Mouse (Mus musculus): Measurements from ENCODE around the gene Adpgk. TPM values are rescaled to one million over a fixed set of nuclear protein-coding genes. Genes with fewer than 3 reads are reported as not detected.

Gene Adpgk
- polyA plus RNA-seq (2016; fragmentation: Nextera tagmentation; extraction: Ambion mirVana): 39.6 and 42.6 TPM in 2 replicates

DNA sequence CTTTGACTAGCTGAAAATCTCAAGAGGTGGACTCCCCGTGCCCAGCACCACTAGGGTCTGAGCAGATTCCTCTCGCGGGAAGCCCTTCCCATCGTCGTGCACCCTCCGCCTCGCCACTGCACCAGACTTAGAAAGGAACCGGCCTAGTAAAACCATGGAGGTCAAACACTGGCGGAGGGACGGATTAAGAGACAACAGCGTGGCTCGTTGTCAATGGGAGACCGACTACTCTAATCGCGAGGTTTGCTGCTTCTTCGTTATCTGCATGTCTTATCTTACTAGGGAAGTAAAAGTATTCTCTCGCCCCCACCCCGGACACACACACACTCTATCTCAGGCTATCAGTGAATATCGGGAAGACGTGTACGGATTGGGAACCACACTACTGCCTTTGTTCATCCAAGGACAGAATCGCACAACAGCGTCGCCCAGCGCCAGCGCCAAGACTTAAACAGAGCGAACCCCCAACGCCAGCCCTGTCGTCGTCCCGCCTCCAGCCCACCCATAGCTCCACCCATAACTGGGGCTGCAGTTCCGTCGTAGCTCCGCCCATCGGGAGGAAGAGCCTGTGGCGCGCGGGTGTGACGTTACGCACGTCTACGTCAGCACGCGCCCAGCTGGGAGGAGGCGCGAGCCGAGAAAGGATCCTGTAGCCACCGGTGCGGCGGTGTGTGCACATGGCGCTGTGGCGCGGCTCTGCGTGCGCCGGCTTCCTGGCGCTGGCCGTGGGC lies at the start of gene Adpgk:
Gene Adpgk (plus strand): TSS at position 602 of the 731 bp plus-strand sequence.
- peak; percentile 99 for DNase-seq (ENCODE audit: low spot score)

DNA sequence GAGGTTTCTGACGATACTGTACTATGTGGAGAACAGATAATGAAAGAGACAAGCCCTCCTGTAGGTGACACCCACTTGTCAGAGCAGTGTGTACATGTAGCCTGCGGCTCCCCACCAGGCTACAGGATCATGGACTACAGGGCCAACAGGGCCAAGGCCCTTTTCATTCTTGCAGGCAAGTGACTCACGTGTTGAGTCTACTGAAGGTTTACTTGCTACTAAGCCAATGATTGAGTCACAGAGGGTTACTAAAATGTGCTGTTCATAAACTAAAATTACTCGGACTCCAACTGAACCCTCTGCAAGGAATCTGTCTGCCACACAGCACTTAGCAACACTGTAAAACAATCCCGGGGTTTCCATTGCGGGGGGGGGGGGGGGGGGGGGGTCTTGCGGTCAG lies 46.2 kb upstream of the Adpgk start:
- Histone ChIP-seq H3K9me3 (no peaks in the 10 kb centered on the region), H3K36me3 (no peaks in the 10 kb centered on the region), H3K4me1 (replicated peaks) (peaks cover 16% of the 10 kb centered on the region), H3K4me3 (no peak overlapping the region), H3K27ac (no peak overlapping the region), H3K27me3 (ENCODE audit: insufficient read depth, poor library complexity, severe bottlenecking) (no peaks in the 10 kb centered on the region)
- 64% methylated on average over 7 of the region's 7 CpGs for WGBS
- no peak for DNase-seq (ENCODE audit: low spot score)

More for the DNA sequence above, at the start of gene Adpgk:
- 0 out of 2 replicates have a peak, but pooled peaks cover 2% of the 10 kb centered on the region for H3K36me3 ChIP-seq
- 2% methylated on average over 58 of the region's 58 CpGs for WGBS
- peaks cover 48% of the 10 kb centered on the region for H3K4me1 ChIP-seq (replicated peaks)
- H3K4me3 ChIP-seq: peak within 1 kb of the TSS; percentile 97
- no peaks in the 10 kb centered on the region for H3K27me3 ChIP-seq (ENCODE audit: insufficient read depth, poor library complexity, severe bottlenecking)
- no peaks in the 10 kb centered on the region for H3K9me3 ChIP-seq
- peak within 1 kb of the TSS; percentile 97 for H3K27ac ChIP-seq

DNA sequence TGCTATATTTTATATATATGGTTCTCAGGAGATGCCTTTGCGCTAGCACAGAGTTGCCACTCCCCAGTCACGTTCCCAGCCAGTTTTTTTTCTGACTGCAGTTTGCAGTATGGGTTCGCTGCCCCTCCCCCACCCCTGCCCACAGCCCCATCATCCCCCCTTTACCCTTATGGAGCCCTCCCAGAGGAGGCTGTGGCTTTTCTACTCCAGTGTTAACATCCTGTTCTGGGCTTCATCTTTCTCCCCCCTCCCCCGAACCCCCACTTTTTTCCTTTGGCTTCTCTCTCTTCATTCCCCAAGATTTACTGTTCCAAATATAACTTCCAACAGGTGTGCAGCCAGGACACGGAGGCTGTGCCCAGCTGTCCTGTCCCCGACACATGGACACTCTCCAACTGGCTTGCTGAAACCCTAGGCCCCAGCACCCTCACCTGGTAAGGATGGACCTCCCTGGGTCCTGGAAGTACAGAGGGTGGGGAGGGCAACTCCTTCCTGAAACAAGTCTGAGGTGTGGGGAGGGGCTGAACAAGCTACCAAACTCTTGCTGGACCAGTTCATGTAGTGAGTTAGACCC lies 44.8 kb upstream of the Adpgk start:
- no peak for DNase-seq (ENCODE audit: low spot score)
- Histone ChIP-seq H3K4me3 (no peak overlapping the region), H3K27ac (no peak overlapping the region), H3K36me3 (no peaks in the 10 kb centered on the region), H3K4me1 (replicated peaks) (peaks cover 16% of the 10 kb centered on the region), H3K9me3 (no peaks in the 10 kb centered on the region), H3K27me3 (ENCODE audit: insufficient read depth, poor library complexity, severe bottlenecking) (no peaks in the 10 kb centered on the region)
- 57% methylated on average over 6 of the region's 6 CpGs for WGBS

DNA sequence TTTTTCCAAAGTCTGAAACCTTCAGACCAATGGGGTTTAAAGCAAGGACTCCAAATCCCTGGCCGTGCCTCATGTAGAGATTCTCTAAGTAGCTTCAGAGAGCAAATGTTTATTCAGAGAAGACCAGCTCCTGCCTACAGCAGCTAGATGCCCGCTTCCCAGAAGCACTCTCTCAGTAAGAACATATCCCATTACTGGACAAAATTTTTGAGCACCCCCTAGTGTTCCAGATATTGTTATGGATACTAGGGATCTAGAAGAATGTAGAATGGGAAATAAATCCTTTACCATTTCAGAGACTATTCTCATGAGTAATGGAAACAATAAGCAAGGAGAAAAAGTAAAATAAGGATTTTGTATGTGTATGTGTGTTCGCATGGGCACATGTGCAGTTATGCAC lies 42.0 kb upstream of the Adpgk start:
- no peaks in the 10 kb centered on the region for H3K27me3 ChIP-seq (ENCODE audit: insufficient read depth, poor library complexity, severe bottlenecking)
- H3K4me1 ChIP-seq (replicated peaks): peaks cover 16% of the 10 kb centered on the region
- no peaks in the 10 kb centered on the region for H3K36me3 ChIP-seq
- H3K9me3 ChIP-seq: no peaks in the 10 kb centered on the region
- DNase-seq (ENCODE audit: low spot score): no peak
- no peak overlapping the region for H3K27ac ChIP-seq
- WGBS: 81% methylated on average over 3 of the region's 3 CpGs
- H3K4me3 ChIP-seq: no peak overlapping the region

DNA sequence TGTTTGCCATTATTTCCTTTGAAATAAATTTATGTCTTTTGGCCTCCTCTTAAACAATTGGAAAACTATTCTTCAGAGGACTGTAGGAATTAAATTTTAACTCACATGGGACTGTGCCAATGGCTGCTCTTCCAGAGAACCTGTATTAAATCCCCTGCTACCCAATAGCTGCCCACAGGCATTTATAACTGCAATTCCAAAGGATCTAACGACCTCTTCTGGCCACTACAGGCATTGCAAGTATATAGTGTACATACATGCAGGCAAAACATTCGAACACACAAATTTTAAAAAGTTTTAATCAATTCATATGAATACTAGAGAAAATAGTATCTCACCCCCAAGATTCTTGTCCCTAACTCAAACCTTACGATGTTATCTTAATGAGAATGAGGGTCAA lies 41.1 kb upstream of the Adpgk start:
- no peak overlapping the region for H3K4me3 ChIP-seq
- DNase-seq (ENCODE audit: low spot score): no peak
- no peaks in the 10 kb centered on the region for H3K9me3 ChIP-seq
- H3K4me1 ChIP-seq (replicated peaks): peaks cover 18% of the 10 kb centered on the region
- H3K27ac ChIP-seq: no peak overlapping the region
- H3K27me3 ChIP-seq (ENCODE audit: insufficient read depth, poor library complexity, severe bottlenecking): no peaks in the 10 kb centered on the region
- 58% methylated on average over 3 of the region's 3 CpGs for WGBS
- no peaks in the 10 kb centered on the region for H3K36me3 ChIP-seq

DNA sequence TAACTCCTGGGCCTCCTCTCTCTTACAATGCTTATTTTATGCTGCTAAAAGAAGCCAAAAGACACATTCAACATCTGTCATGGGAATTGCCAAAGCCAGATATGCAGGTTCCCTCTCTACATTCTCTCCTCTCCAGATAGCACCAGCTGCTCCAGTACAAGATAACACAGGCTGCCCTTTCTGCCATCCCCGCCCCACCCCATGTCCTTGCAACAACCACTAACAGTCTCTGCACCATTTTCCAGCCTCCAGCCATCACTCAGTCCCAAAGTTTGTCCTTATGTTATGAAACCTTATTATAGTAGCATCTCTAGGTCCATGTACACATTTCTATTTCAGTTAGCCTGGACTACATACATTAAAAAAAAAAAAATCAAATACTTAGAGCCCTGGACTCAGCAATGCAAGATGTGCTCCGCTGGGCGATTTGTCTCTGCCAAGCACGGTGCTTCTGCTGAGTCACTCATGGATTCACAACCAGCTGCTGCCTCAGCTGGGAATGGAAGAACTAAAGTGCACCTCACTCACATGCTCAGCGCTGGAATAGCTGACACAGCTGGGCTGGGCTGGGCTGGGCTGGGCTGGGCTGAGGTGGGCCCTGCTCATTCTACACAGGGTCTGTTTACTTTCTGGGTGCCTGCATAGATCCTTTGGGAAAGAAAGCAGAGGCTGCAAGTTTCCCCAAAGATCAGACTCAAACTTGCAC lies 36.5 kb upstream of the Adpgk start:
- Histone ChIP-seq H3K27me3 (ENCODE audit: insufficient read depth, poor library complexity, severe bottlenecking) (no peaks in the 10 kb centered on the region), H3K4me1 (replicated peaks) (peaks cover 14% of the 10 kb centered on the region), H3K27ac (no peak overlapping the region), H3K36me3 (no peaks in the 10 kb centered on the region), H3K9me3 (no peaks in the 10 kb centered on the region), H3K4me3 (no peak overlapping the region)
- 78% methylated on average over 5 of the region's 5 CpGs for WGBS
- DNase-seq (ENCODE audit: low spot score): no peak

DNA sequence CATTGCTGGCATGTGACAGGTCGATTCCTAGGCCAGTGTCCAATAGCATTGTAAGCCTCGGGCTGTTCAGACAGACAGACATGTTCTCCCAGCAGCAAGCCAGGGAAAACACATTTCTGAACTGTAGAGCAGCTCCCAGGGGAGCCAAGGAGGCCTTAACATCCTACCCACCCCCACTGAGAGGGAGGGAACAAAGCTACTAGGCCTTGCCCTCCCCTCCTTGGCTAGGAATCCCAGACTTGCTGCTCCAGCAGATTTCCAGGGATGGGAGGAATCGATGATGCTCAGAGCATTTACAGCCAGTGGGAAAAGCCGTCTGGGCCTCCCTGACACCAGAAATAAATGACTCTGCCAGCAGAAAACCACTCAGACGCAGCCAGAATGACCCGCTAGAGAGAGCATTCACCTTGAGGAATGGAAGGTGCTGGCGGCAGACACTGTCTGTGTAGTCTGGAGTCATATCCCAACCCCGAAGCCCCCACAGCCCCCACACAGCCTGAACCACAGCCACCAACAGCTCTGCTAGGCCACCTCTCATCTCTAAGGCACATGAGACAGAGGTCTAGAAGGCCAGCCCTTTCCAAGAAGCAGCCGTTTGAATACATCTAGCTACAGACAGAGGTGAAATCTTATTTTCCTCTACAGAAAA lies 31.4 kb upstream of the Adpgk start:
- H3K9me3 ChIP-seq: no peaks in the 10 kb centered on the region
- H3K27ac ChIP-seq: peak overlapping the region; percentile 45; the same call in 1 of the 2 replicates
- no peaks in the 10 kb centered on the region for H3K27me3 ChIP-seq (ENCODE audit: insufficient read depth, poor library complexity, severe bottlenecking)
- 58% methylated on average over 9 of the region's 9 CpGs for WGBS
- H3K4me3 ChIP-seq: no peak overlapping the region
- DNase-seq (ENCODE audit: low spot score): no peak
- peaks cover 29% of the 10 kb centered on the region for H3K4me1 ChIP-seq (replicated peaks)
- H3K36me3 ChIP-seq: no peaks in the 10 kb centered on the region

DNA sequence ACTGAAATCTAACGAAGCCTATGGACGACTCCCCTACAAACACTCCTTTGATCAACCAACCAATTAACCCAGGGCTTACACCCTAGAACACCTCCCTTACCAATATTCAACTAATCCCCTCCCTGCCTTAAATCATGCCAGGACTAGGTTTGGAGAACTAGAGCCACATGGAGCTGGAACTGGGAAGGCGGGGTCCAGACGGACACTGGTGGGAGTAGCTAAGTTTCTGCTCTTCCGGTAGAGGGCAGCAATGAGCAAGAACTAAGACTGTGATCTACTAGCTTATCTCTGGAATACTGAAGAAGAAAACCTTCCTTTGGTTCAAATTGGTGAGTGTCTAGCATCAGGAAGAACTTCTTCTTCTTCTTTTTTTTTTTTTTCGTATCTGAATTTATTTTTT lies 25.0 kb upstream of the Adpgk start:
- Histone ChIP-seq H3K4me1 (replicated peaks) (peaks cover 6% of the 10 kb centered on the region), H3K27me3 (ENCODE audit: insufficient read depth, poor library complexity, severe bottlenecking) (no peaks in the 10 kb centered on the region), H3K36me3 (no peaks in the 10 kb centered on the region), H3K27ac (no peak overlapping the region), H3K4me3 (no peak overlapping the region), H3K9me3 (no peaks in the 10 kb centered on the region)
- no peak for DNase-seq (ENCODE audit: low spot score)
- 57% methylated on average over 6 of the region's 6 CpGs for WGBS

DNA sequence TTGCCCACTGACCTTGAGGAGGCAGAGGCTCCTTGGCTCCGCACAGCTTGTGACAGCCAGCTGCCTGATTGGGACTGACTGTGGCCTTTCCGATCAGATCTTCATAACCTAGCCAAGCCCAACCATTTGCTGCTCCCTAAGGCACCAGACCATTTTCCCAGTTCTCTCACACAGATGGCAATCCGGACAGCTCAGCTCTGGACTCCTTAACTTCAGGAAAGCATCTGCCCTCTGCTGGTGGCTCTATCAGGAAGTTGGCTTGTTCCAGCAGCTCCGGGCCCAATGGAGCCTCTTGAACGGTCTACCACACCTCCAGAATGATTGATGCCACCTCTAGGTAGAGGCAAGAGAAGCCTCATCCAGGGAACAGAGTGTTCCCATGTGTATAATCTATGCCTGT lies 21.6 kb upstream of the Adpgk start:
- DNase-seq (ENCODE audit: low spot score): peak; percentile 62
- Histone ChIP-seq H3K27ac (no peak overlapping the region), H3K9me3 (no peaks in the 10 kb centered on the region), H3K4me3 (no peak overlapping the region), H3K27me3 (ENCODE audit: insufficient read depth, poor library complexity, severe bottlenecking) (no peaks in the 10 kb centered on the region), H3K36me3 (no peaks in the 10 kb centered on the region), H3K4me1 (replicated peaks) (peaks cover 12% of the 10 kb centered on the region)
- 40% methylated on average over 5 of the region's 5 CpGs for WGBS

DNA sequence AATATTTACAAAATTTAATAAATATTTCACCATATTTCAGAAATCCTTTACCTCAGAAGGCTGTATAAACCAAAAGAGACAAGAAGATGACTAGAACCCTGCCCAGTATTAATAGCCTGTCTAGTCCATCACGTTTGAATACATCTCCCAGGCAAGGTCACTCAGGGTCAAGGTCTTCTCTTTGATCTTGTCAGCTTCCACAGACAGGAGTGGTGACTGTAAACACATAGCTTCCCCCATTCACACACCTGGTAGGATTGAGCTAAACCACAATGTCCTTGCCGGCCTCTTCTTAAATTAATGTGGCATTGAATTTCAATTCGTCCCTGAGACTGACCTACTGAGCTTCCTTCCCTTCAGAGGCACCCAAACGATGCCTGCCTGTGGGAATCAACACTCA lies 20.3 kb upstream of the Adpgk start:
- Histone ChIP-seq H3K36me3 (no peaks in the 10 kb centered on the region), H3K4me1 (replicated peaks) (peaks cover 12% of the 10 kb centered on the region), H3K9me3 (no peaks in the 10 kb centered on the region), H3K27ac (no peak overlapping the region), H3K4me3 (no peak overlapping the region), H3K27me3 (ENCODE audit: insufficient read depth, poor library complexity, severe bottlenecking) (no peaks in the 10 kb centered on the region)
- WGBS: 42% methylated on average over 4 of the region's 4 CpGs
- DNase-seq (ENCODE audit: low spot score): no peak

DNA sequence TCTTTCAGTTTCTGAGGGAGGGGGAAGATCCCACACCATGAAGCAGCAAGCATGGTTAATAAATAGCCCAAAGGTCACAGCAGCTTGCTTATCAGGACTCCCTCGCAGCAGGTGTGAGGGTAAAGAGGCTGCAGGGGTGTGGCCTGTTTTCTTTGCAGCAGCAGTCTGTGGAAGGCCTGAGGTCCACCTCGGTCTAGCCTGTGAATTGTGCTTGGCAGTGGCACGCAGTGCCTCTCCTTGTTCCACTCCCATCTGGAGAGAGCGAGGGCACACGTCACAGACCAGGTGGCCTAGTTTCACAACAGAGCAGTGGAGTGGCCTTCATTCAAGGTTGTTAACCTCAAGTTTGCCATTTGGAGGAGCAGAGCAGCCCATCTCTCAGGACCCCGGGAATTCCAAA lies 19.6 kb upstream of the Adpgk start:
- no peaks in the 10 kb centered on the region for H3K9me3 ChIP-seq
- H3K27me3 ChIP-seq (ENCODE audit: insufficient read depth, poor library complexity, severe bottlenecking): no peaks in the 10 kb centered on the region
- DNase-seq (ENCODE audit: low spot score): no peak
- peaks cover 12% of the 10 kb centered on the region for H3K4me1 ChIP-seq (replicated peaks)
- 51% methylated on average over 6 of the region's 6 CpGs for WGBS
- no peaks in the 10 kb centered on the region for H3K36me3 ChIP-seq
- no peak overlapping the region for H3K4me3 ChIP-seq
- peak overlapping the region; percentile 37; the same call in 1 of the 2 replicates for H3K27ac ChIP-seq

DNA sequence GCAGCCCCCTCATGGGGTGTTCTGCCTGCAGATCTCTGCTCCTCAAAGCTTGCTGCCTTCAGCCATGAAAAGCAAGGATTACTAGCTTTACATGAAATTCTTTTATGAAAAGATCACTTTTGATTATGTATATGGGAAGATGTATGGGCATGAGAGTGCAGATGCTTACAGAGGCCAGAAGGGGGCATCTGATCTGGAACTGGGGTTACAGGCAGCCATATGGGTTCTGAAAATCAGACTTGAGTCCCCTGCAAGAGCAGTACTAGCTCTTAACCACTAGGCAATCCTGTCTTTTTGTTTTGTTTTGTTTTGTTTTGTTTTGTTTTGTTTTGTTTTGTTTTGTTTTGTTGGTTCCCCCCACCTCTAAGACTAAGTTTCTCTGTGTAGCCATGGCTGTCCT lies 18.2 kb upstream of the Adpgk start:
- H3K4me3 ChIP-seq: no peak overlapping the region
- no peaks in the 10 kb centered on the region for H3K36me3 ChIP-seq
- H3K4me1 ChIP-seq (replicated peaks): peaks cover 12% of the 10 kb centered on the region
- no peaks in the 10 kb centered on the region for H3K9me3 ChIP-seq
- DNase-seq (ENCODE audit: low spot score): no peak
- no peak overlapping the region for H3K27ac ChIP-seq
- no peaks in the 10 kb centered on the region for H3K27me3 ChIP-seq (ENCODE audit: insufficient read depth, poor library complexity, severe bottlenecking)
